Mouse (Mus musculus) myocyte (in vitro differentiated cells): ENCODE measurements around the gene Yjefn3.

Experiments
- CEBPB ChIP-seq: IDR thresholded peaks from 2 replicates; pipeline ENCODE4 v1.6.1; 2011; ENCODE audit warnings: mild to moderate bottlenecking, moderate library complexity; ENCODE audit not compliant: poor library complexity, insufficient read depth, severe bottlenecking
- MAX ChIP-seq: IDR thresholded peaks from one replicate; pipeline ENCODE4 v1.6.1; 2011; ENCODE audit warnings: low read depth, mild to moderate bottlenecking, control low read depth
- MYOD1 ChIP-seq, 3 experiments: IDR thresholded peaks; one replicate each; pipeline ENCODE4 v1.6.1; 2011; ENCODE audit warnings: control low read depth in 2 of 3, low read depth in 2 of 3, mild to moderate bottlenecking in 2 of 3, moderate library complexity in 1 of 3; ENCODE audit not compliant: insufficient read length in 2 of 3, control insufficient read depth in 1 of 3
- MYOG ChIP-seq, 3 experiments: IDR thresholded peaks; one replicate each; pipeline ENCODE4 v1.6.1; 2011; ENCODE audit warnings: control low read depth in 2 of 3, low read depth in 2 of 3, mild to moderate bottlenecking in 2 of 3; ENCODE audit not compliant: insufficient read length in 2 of 3, control insufficient read depth in 1 of 3, insufficient read depth in 1 of 3
- POLR2A ChIP-seq: IDR thresholded peaks from one replicate; pipeline ENCODE4 v1.6.1; 2011; ENCODE audit warnings: low read depth, mild to moderate bottlenecking, control low read depth, moderate library complexity; ENCODE audit not compliant: insufficient read length
- TCF12 ChIP-seq: IDR thresholded peaks from one replicate; pipeline ENCODE4 v1.6.1; 2011; ENCODE audit warnings: mild to moderate bottlenecking, control low read depth; ENCODE audit not compliant: poor library complexity, insufficient read depth, severe bottlenecking

- TF ChIP-seq POLR2A = peak; percentile 11
- no peak for TF ChIP-seq MYOG (IDR thresholded peaks at IDR 0.05; ENCODE audit: control insufficient read depth in 1 of 3, insufficient read depth in 1 of 3, insufficient read length in 2 of 3, low read depth in 2 of 3)
- no peak for TF ChIP-seq MYOD1 (IDR thresholded peaks at IDR 0.05; ENCODE audit: control insufficient read depth in 1 of 3, insufficient read length in 2 of 3, low read depth in 2 of 3)
- TF ChIP-seq CEBPB = no peak
- no peak for TF ChIP-seq TCF12
- no peak for TF ChIP-seq MAX
These were observed at the start of gene Yjefn3, which contains the start of the genes Tssk6 and Ndufa13 for GRCm38 (mm10) chr8:69902163-69903062.
